ENCODE assay signal across 22 mouse cellular contexts in genomic region chr9:65240587-65240986, GRCm38 (mm10). TPM values are rescaled to one million over a fixed set of nuclear protein-coding genes. Genes with fewer than 3 reads are reported as not detected.
DNase-seq lines count a peak whose midpoint lies in the region; ATAC-seq and TF ChIP-seq lines count a peak whose summit lies in the region.
"Had no signal": no experiment of that assay in that cellular context is flagged by ENCODE, and none has a peak within 500 bp of the region (broad histone marks: within the 10 kb centered on the region; RNA-seq: fewer than 3 reads in every experiment).

No protein-coding gene starts in this region.

- no peak overlapping the region for H3K4me3 ChIP-seq in hindbrain, embryonic 10.5 days
- no peak overlapping the region for H3K4me3 ChIP-seq in hindbrain, postnatal 0 days (ENCODE audit: low read length)
- H3K4me3 ChIP-seq in midbrain, embryonic 10.5 days, result no peak overlapping the region
- H3K4me3 ChIP-seq in midbrain, embryonic 16.5 days (ENCODE audit: low read depth, low read length), result no peak overlapping the region
- no peak overlapping the region for H3K4me3 ChIP-seq in midbrain, embryonic 14.5 days (replicated peaks; ENCODE audit: low read depth, low read length)
- H3K4me3 ChIP-seq in midbrain, embryonic 15.5 days, result no peak overlapping the region
- no peak overlapping the region for H3K4me3 ChIP-seq in neural tube, embryonic 15.5 days (replicated peaks)
- H3K4me3 ChIP-seq: embryonic facial prominence, embryonic 10.5 days; embryonic facial prominence, embryonic 12.5 days; forebrain, embryonic 13.5 days; forebrain, embryonic 15.5 days had no signal

- WGBS in hindbrain, embryonic 10.5 days, result 90% methylated on average over 3 of the region's 3 CpGs
- WGBS in hindbrain, postnatal 0 days, result 60% methylated on average over 3 of the region's 3 CpGs
- WGBS in midbrain, embryonic 10.5 days, result 85% methylated on average over 3 of the region's 3 CpGs
- WGBS in midbrain, embryonic 16.5 days, result 68% methylated on average over 3 of the region's 3 CpGs
- 56% methylated on average over 3 of the region's 3 CpGs for WGBS in midbrain, embryonic 14.5 days
- WGBS in midbrain, embryonic 15.5 days, result 58% methylated on average over 3 of the region's 3 CpGs
- 65% methylated on average over 3 of the region's 3 CpGs for WGBS in neural tube, embryonic 15.5 days

- no peak for TF ChIP-seq CTCF in hindbrain, postnatal 0 days (IDR thresholded peaks at IDR 0.05; ENCODE audit: low read depth)

- no peak overlapping the region for H3K4me2 ChIP-seq in hindbrain, postnatal 0 days (ENCODE audit: low read depth, low read length)
- no peak overlapping the region for H3K4me2 ChIP-seq in midbrain, embryonic 16.5 days (ENCODE audit: low read length)
- no peak overlapping the region for H3K4me2 ChIP-seq in midbrain, embryonic 14.5 days (ENCODE audit: low read length)
- no peak overlapping the region for H3K4me2 ChIP-seq in midbrain, embryonic 15.5 days
- no peak overlapping the region for H3K4me2 ChIP-seq in neural tube, embryonic 15.5 days
- H3K4me2 ChIP-seq: embryonic facial prominence, embryonic 12.5 days; forebrain, embryonic 13.5 days; forebrain, embryonic 15.5 days had no signal

- no peaks in the 10 kb centered on the region for H3K9me3 ChIP-seq in hindbrain, embryonic 10.5 days
- no peaks in the 10 kb centered on the region for H3K9me3 ChIP-seq in hindbrain, postnatal 0 days (ENCODE audit: low read length)
- H3K9me3 ChIP-seq in midbrain, embryonic 10.5 days (replicated peaks), result no peaks in the 10 kb centered on the region
- no peaks in the 10 kb centered on the region for H3K9me3 ChIP-seq in midbrain, embryonic 16.5 days (replicated peaks; ENCODE audit: control insufficient read depth, low read length, poor library complexity, severe bottlenecking)
- no peaks in the 10 kb centered on the region for H3K9me3 ChIP-seq in midbrain, embryonic 14.5 days (ENCODE audit: control insufficient read depth, low read length)
- H3K9me3 ChIP-seq in midbrain, embryonic 15.5 days, result no peaks in the 10 kb centered on the region
- H3K9me3 ChIP-seq in neural tube, embryonic 15.5 days (replicated peaks), result no peaks in the 10 kb centered on the region
- H3K9me3 ChIP-seq: embryonic facial prominence, embryonic 10.5 days; embryonic facial prominence, embryonic 12.5 days; forebrain, embryonic 13.5 days; forebrain, embryonic 15.5 days; G1E had no signal

- H3K9ac ChIP-seq in hindbrain, postnatal 0 days (replicated peaks; ENCODE audit: low read length), result no peak overlapping the region
- no peak overlapping the region for H3K9ac ChIP-seq in midbrain, embryonic 16.5 days (ENCODE audit: low read depth, low read length)
- no peak overlapping the region for H3K9ac ChIP-seq in midbrain, embryonic 14.5 days (replicated peaks; ENCODE audit: low read length)
- H3K9ac ChIP-seq in midbrain, embryonic 15.5 days, result no peak overlapping the region
- no peak overlapping the region for H3K9ac ChIP-seq in neural tube, embryonic 15.5 days (replicated peaks)
- H3K9ac ChIP-seq: embryonic facial prominence, embryonic 12.5 days; forebrain, embryonic 13.5 days; forebrain, embryonic 15.5 days had no signal

- 0 out of 2 replicates have a peak overlapping the region, but pooled peaks have one; percentile 26 for H3K27ac ChIP-seq in hindbrain, embryonic 10.5 days
- H3K27ac ChIP-seq in hindbrain, postnatal 0 days, result no peak overlapping the region
- H3K27ac ChIP-seq in midbrain, embryonic 10.5 days (replicated peaks), result peak overlapping the region; percentile 35
- no peak overlapping the region for H3K27ac ChIP-seq in midbrain, embryonic 16.5 days (ENCODE audit: low read length)
- 0 out of 2 replicates have a peak overlapping the region, but pooled peaks have one; percentile 14 for H3K27ac ChIP-seq in midbrain, embryonic 14.5 days (replicated peaks; ENCODE audit: low read depth, low read length)
- H3K27ac ChIP-seq in midbrain, embryonic 15.5 days, result no peak overlapping the region
- H3K27ac ChIP-seq in neural tube, embryonic 15.5 days (replicated peaks), result no peak overlapping the region
- H3K27ac ChIP-seq: embryonic facial prominence, embryonic 10.5 days; embryonic facial prominence, embryonic 12.5 days; forebrain, embryonic 13.5 days; forebrain, embryonic 15.5 days had no signal

- H3K36me3 ChIP-seq in hindbrain, embryonic 10.5 days, result peaks cover 7% of the 10 kb centered on the region; the same call in 1 of the 2 replicates
- no peaks in the 10 kb centered on the region for H3K36me3 ChIP-seq in hindbrain, postnatal 0 days (ENCODE audit: insufficient read depth, low read length)
- H3K36me3 ChIP-seq in midbrain, embryonic 10.5 days, result no peaks in the 10 kb centered on the region
- H3K36me3 ChIP-seq in midbrain, embryonic 16.5 days (ENCODE audit: control insufficient read depth, insufficient read depth, low read length), result 0 out of 2 replicates have a peak, but pooled peaks cover 3% of the 10 kb centered on the region
- H3K36me3 ChIP-seq in midbrain, embryonic 14.5 days (ENCODE audit: control insufficient read depth, insufficient read depth, low read length), result peaks cover 4% of the 10 kb centered on the region; the same call in 1 of the 2 replicates
- no peaks in the 10 kb centered on the region for H3K36me3 ChIP-seq in midbrain, embryonic 15.5 days (replicated peaks)
- H3K36me3 ChIP-seq in neural tube, embryonic 15.5 days, result peaks cover 3% of the 10 kb centered on the region; the same call in 1 of the 2 replicates
- H3K36me3 ChIP-seq: forebrain, embryonic 15.5 days had no signal

- no peak for ATAC-seq in hindbrain, postnatal 0 days
- no peak for ATAC-seq in midbrain, embryonic 16.5 days
- no peak for ATAC-seq in midbrain, embryonic 14.5 days (ENCODE audit: low FRiP score, low TSS enrichment)
- ATAC-seq in midbrain, embryonic 15.5 days (replicated peaks), result no peak
- no peak for ATAC-seq in neural tube, embryonic 15.5 days (ENCODE audit: low FRiP score)
- ATAC-seq: activated CD4-positive, CD25-positive, alpha-beta regulatory T cell, adult 4 months; forebrain, embryonic 13.5 days; forebrain, embryonic 15.5 days; Patski had no signal

- H3K4me1 ChIP-seq in hindbrain, embryonic 10.5 days (replicated peaks), result peaks cover 27% of the 10 kb centered on the region
- H3K4me1 ChIP-seq in hindbrain, postnatal 0 days (ENCODE audit: insufficient read depth, low read length), result no peaks in the 10 kb centered on the region
- H3K4me1 ChIP-seq in midbrain, embryonic 10.5 days, result peaks cover 43% of the 10 kb centered on the region
- H3K4me1 ChIP-seq in midbrain, embryonic 16.5 days (ENCODE audit: control insufficient read depth, insufficient read depth, low read length), result no peaks in the 10 kb centered on the region
- no peaks in the 10 kb centered on the region for H3K4me1 ChIP-seq in midbrain, embryonic 14.5 days (ENCODE audit: control insufficient read depth, insufficient read depth, low read length)
- H3K4me1 ChIP-seq in midbrain, embryonic 15.5 days, result no peaks in the 10 kb centered on the region; the same call in 1 of the 2 replicates
- peaks cover 25% of the 10 kb centered on the region for H3K4me1 ChIP-seq in neural tube, embryonic 15.5 days
- H3K4me1 ChIP-seq: embryonic facial prominence, embryonic 12.5 days had no signal

- no peaks in the 10 kb centered on the region for H3K27me3 ChIP-seq in hindbrain, embryonic 10.5 days (ENCODE audit: insufficient read depth, poor library complexity, severe bottlenecking)
- no peaks in the 10 kb centered on the region for H3K27me3 ChIP-seq in hindbrain, postnatal 0 days (ENCODE audit: insufficient read depth, low read length)
- H3K27me3 ChIP-seq in midbrain, embryonic 10.5 days (ENCODE audit: low read depth, poor library complexity, severe bottlenecking), result no peaks in the 10 kb centered on the region
- H3K27me3 ChIP-seq in midbrain, embryonic 16.5 days (ENCODE audit: control insufficient read depth, insufficient read depth, low read depth, low read length), result no peaks in the 10 kb centered on the region
- no peaks in the 10 kb centered on the region for H3K27me3 ChIP-seq in midbrain, embryonic 14.5 days (ENCODE audit: control insufficient read depth, insufficient read depth, low read length)
- no peaks in the 10 kb centered on the region for H3K27me3 ChIP-seq in midbrain, embryonic 15.5 days (replicated peaks)
- H3K27me3 ChIP-seq in neural tube, embryonic 15.5 days (replicated peaks), result no peaks in the 10 kb centered on the region
- H3K27me3 ChIP-seq: embryonic facial prominence, embryonic 12.5 days; forebrain, embryonic 13.5 days; forebrain, embryonic 15.5 days; Patski had no signal

- DNase-seq in hindbrain, embryonic 10.5 days (ENCODE audit: low spot score), result no peak
- DNase-seq in hindbrain, postnatal 0 days (ENCODE audit: low spot score), result no peak
- DNase-seq in midbrain, embryonic 10.5 days (ENCODE audit: low spot score), result no peak
- DNase-seq in midbrain, embryonic 14.5 days, result peak; percentile 21
- DNase-seq: adrenal gland, adult 8-10 months; adrenal gland, postnatal 14 days; adrenal gland, postnatal 36 days; cerebellum, adult 11-12 months; cerebellum, adult 2 months; cerebellum, adult 9-10 months; cerebellum, postnatal 10 days; cerebellum, postnatal 25 days had no signal

RNA-seq across cellular contexts. Expression of gene Cilp, which starts 24.4 kb away (rescaled TPM):
- polyA plus RNA-seq in hindbrain, embryonic 10.5 days (2016; fragmentation: Nextera tagmentation; extraction: Ambion mirVana), result 0.25 TPM in 1 of 2 replicates, not detected in the other
- total RNA-seq in hindbrain, postnatal 0 days (2014; rRNA removed), result 0.16 and 0.29 TPM in 2 replicates
- 0.29 and 0.37 TPM in 2 replicates for polyA plus RNA-seq in hindbrain, postnatal 0 days (2015; fragmentation: Nextera tagmentation; extraction: Ambion mirVana)
- polyA plus RNA-seq in midbrain, embryonic 10.5 days (2016; fragmentation: Nextera tagmentation; extraction: Ambion mirVana), result 0.04 and 0.17 TPM in 2 replicates
- polyA plus RNA-seq in midbrain, embryonic 16.5 days (2015; fragmentation: Nextera tagmentation; extraction: Ambion mirVana), result 0.20 and 0.29 TPM in 2 replicates
- polyA plus RNA-seq in midbrain, embryonic 14.5 days (2014; fragmentation: Nextera tagmentation; extraction: Ambion mirVana), result 0.17 and 0.24 TPM in 2 replicates
- 0.19 and 0.26 TPM in 2 replicates for polyA plus RNA-seq in midbrain, embryonic 15.5 days (2015; fragmentation: Nextera tagmentation; extraction: Ambion mirVana)
- 0.58 and 0.79 TPM in 2 replicates for polyA plus RNA-seq in neural tube, embryonic 15.5 days (2015; fragmentation: Nextera tagmentation; extraction: Ambion mirVana)
- polyA plus RNA-seq: activated CD4-positive, CD25-positive, alpha-beta regulatory T cell, adult 4 months; G1E; Patski had no signal

RNA-seq across cellular contexts. Expression of gene Parp16, which starts 45.4 kb away (rescaled TPM):
- polyA plus RNA-seq in hindbrain, embryonic 10.5 days (2016; fragmentation: Nextera tagmentation; extraction: Ambion mirVana), result 7.7 and 8.0 TPM in 2 replicates
- total RNA-seq in hindbrain, postnatal 0 days (2014; rRNA removed), result 2.6 and 6.7 TPM in 2 replicates
- 5.9 and 6.3 TPM in 2 replicates for polyA plus RNA-seq in hindbrain, postnatal 0 days (2015; fragmentation: Nextera tagmentation; extraction: Ambion mirVana)
- polyA plus RNA-seq in midbrain, embryonic 10.5 days (2016; fragmentation: Nextera tagmentation; extraction: Ambion mirVana), result 7.2 and 7.9 TPM in 2 replicates
- polyA plus RNA-seq in midbrain, embryonic 16.5 days (2015; fragmentation: Nextera tagmentation; extraction: Ambion mirVana), result 8.5 and 9.0 TPM in 2 replicates
- polyA plus RNA-seq in midbrain, embryonic 14.5 days (2014; fragmentation: Nextera tagmentation; extraction: Ambion mirVana), result 5.2 and 6.5 TPM in 2 replicates
- 6.8 and 7.6 TPM in 2 replicates for polyA plus RNA-seq in midbrain, embryonic 15.5 days (2015; fragmentation: Nextera tagmentation; extraction: Ambion mirVana)
- polyA plus RNA-seq in neural tube, embryonic 15.5 days (2015; fragmentation: Nextera tagmentation; extraction: Ambion mirVana), result 6.4 and 8.9 TPM in 2 replicates

RNA-seq across cellular contexts. Expression of gene Clpx, which starts 53.5 kb away (rescaled TPM):
- polyA plus RNA-seq in hindbrain, embryonic 10.5 days (2016; fragmentation: Nextera tagmentation; extraction: Ambion mirVana), result 35.3 and 42.1 TPM in 2 replicates
- total RNA-seq in hindbrain, postnatal 0 days (2014; rRNA removed), result 22.7 and 23.3 TPM in 2 replicates
- 37.1 and 41.2 TPM in 2 replicates for polyA plus RNA-seq in hindbrain, postnatal 0 days (2015; fragmentation: Nextera tagmentation; extraction: Ambion mirVana)
- 41.6 and 42.3 TPM in 2 replicates for polyA plus RNA-seq in midbrain, embryonic 10.5 days (2016; fragmentation: Nextera tagmentation; extraction: Ambion mirVana)
- polyA plus RNA-seq in midbrain, embryonic 16.5 days (2015; fragmentation: Nextera tagmentation; extraction: Ambion mirVana), result 38.0 and 42.2 TPM in 2 replicates
- 38.1 and 45.6 TPM in 2 replicates for polyA plus RNA-seq in midbrain, embryonic 14.5 days (2014; fragmentation: Nextera tagmentation; extraction: Ambion mirVana)
- polyA plus RNA-seq in midbrain, embryonic 15.5 days (2015; fragmentation: Nextera tagmentation; extraction: Ambion mirVana), result 40.4 and 42.8 TPM in 2 replicates
- 40.6 and 43.3 TPM in 2 replicates for polyA plus RNA-seq in neural tube, embryonic 15.5 days (2015; fragmentation: Nextera tagmentation; extraction: Ambion mirVana)

Comparison
In these comparisons a context has a peak if more than half of its experiments do, and no peak if none do; other contexts are left out.
1. H3K27ac ChIP-seq: peak in hindbrain, embryonic 10.5 days (single experiment), midbrain, embryonic 10.5 days (single experiment) and midbrain, embryonic 14.5 days (single experiment); none in hindbrain, postnatal 0 days (single experiment), midbrain, embryonic 16.5 days (single experiment), midbrain, embryonic 15.5 days (single experiment) and neural tube, embryonic 15.5 days (single experiment).